ENCODE assay signal across 9 mouse cellular contexts in genomic region chr16:50737396-50737843, GRCm38 (mm10).
DNase-seq lines count a peak whose midpoint lies in the region; ATAC-seq and TF ChIP-seq lines count a peak whose summit lies in the region.
"Had no signal": no experiment of that assay in that cellular context is flagged by ENCODE, and none has a peak within 500 bp of the region (broad histone marks: within the 10 kb centered on the region; RNA-seq: fewer than 3 reads in every experiment).

No protein-coding gene starts in this region.

- H3K4me2 ChIP-seq in hindbrain, embryonic 14.5 days (replicated peaks), result peak overlapping the region; percentile 58
- peak overlapping the region; percentile 70 for H3K4me2 ChIP-seq in liver, embryonic 14.5 days (ENCODE audit: low read depth)
- peak overlapping the region; percentile 53 for H3K4me2 ChIP-seq in neural tube, embryonic 13.5 days

- no peaks in the 10 kb centered on the region for H3K36me3 ChIP-seq in erythroblast, embryonic 14.5 days (ENCODE audit: control insufficient read depth)
- no peaks in the 10 kb centered on the region for H3K36me3 ChIP-seq in hindbrain, embryonic 14.5 days (replicated peaks; ENCODE audit: control insufficient read depth, insufficient read depth)
- H3K36me3 ChIP-seq in liver, embryonic 14.5 days (replicated peaks; ENCODE audit: control insufficient read depth, insufficient read depth, low read depth), result no peaks in the 10 kb centered on the region
- no peaks in the 10 kb centered on the region for H3K36me3 ChIP-seq in neural tube, embryonic 13.5 days

- TF ChIP-seq CTCF in embryonic fibroblast, embryonic 13.5 days (IDR thresholded peaks at IDR 0.05; ENCODE audit: borderline replicate concordance, insufficient read depth, low read length), result no peak
- TF ChIP-seq CTCF in liver, embryonic 14.5 days (IDR thresholded peaks at IDR 0.05; ENCODE audit: low read depth), result no peak

- H3K27me3 ChIP-seq in erythroblast, embryonic 14.5 days (ENCODE audit: control insufficient read depth), result peaks cover 4% of the 10 kb centered on the region
- H3K27me3 ChIP-seq in hindbrain, embryonic 14.5 days (ENCODE audit: control insufficient read depth, insufficient read depth, low read length), result no peaks in the 10 kb centered on the region
- no peaks in the 10 kb centered on the region for H3K27me3 ChIP-seq in liver, embryonic 14.5 days (ENCODE audit: control insufficient read depth, insufficient read depth, low read length)
- H3K27me3 ChIP-seq in neural tube, embryonic 13.5 days, result peaks cover 18% of the 10 kb centered on the region
- H3K27me3 ChIP-seq: Patski had no signal

- H3K4me3 ChIP-seq in erythroblast, embryonic 14.5 days (replicated peaks), result peak overlapping the region; percentile 53
- H3K4me3 ChIP-seq in embryonic fibroblast, embryonic 13.5 days (ENCODE audit: insufficient read depth, low read length), result peak overlapping the region; percentile 2; the same call in 1 of the 2 replicates
- H3K4me3 ChIP-seq in hindbrain, embryonic 14.5 days (replicated peaks; ENCODE audit: low read length), result peak overlapping the region; percentile 35
- peak overlapping the region; percentile 52 to 70 for H3K4me3 ChIP-seq in liver, embryonic 14.5 days (ENCODE audit: insufficient read depth in 1 of 2, low read depth in 2 of 2, low read length in 2 of 2)
- peak overlapping the region; percentile 42 for H3K4me3 ChIP-seq in neural tube, embryonic 13.5 days

- H3K4me1 ChIP-seq in erythroblast, embryonic 14.5 days (ENCODE audit: control insufficient read depth), result peaks cover 20% of the 10 kb centered on the region
- no peaks in the 10 kb centered on the region for H3K4me1 ChIP-seq in embryonic fibroblast, embryonic 13.5 days (ENCODE audit: control insufficient read depth, insufficient read depth, low read length)
- 0 out of 2 replicates have a peak, but pooled peaks cover 4% of the 10 kb centered on the region for H3K4me1 ChIP-seq in hindbrain, embryonic 14.5 days (replicated peaks; ENCODE audit: control insufficient read depth, insufficient read depth, low read length)
- peaks cover 0 to 7% of the 10 kb centered on the region in 2 experiments; a peak in 2 of 4 replicates for H3K4me1 ChIP-seq in liver, embryonic 14.5 days (replicated peaks; ENCODE audit: control insufficient read depth in 2 of 2, insufficient read depth in 2 of 2, low read length in 1 of 2)
- peaks cover 10% of the 10 kb centered on the region for H3K4me1 ChIP-seq in neural tube, embryonic 13.5 days (replicated peaks)

- peak; percentile 62 for DNase-seq in ZHBTc4 (ENCODE audit: low read depth, low spot score)
- no peak for DNase-seq in hindbrain, embryonic 14.5 days (ENCODE audit: low spot score)
- no peak for DNase-seq in liver, embryonic 14.5 days (ENCODE audit: low read depth in 3 of 3, low spot score in 3 of 3)

- TF ChIP-seq EP300 in liver, embryonic 14.5 days (IDR thresholded peaks at IDR 0.05; ENCODE audit: low read depth), result no peak

- no peak overlapping the region for H3K27ac ChIP-seq in embryonic fibroblast, embryonic 13.5 days (ENCODE audit: insufficient read depth, low read length)
- no peak overlapping the region for H3K27ac ChIP-seq in hindbrain, embryonic 14.5 days
- no peak overlapping the region for H3K27ac ChIP-seq in liver, embryonic 14.5 days
- no peak overlapping the region for H3K27ac ChIP-seq in neural tube, embryonic 13.5 days (replicated peaks)

- peak overlapping the region; percentile 18; the same call in 1 of the 2 replicates for H3K9ac ChIP-seq in hindbrain, embryonic 14.5 days
- peak overlapping the region; percentile 43; the same call in 1 of the 2 replicates for H3K9ac ChIP-seq in liver, embryonic 14.5 days (replicated peaks)
- H3K9ac ChIP-seq in neural tube, embryonic 13.5 days, result peak overlapping the region; percentile 54

- no peaks in the 10 kb centered on the region for H3K9me3 ChIP-seq in erythroblast, embryonic 14.5 days (ENCODE audit: control insufficient read depth, low read length)
- no peaks in the 10 kb centered on the region for H3K9me3 ChIP-seq in hindbrain, embryonic 14.5 days (ENCODE audit: control insufficient read depth, low read length)
- H3K9me3 ChIP-seq in liver, embryonic 14.5 days (ENCODE audit: control insufficient read depth, low read length), result no peaks in the 10 kb centered on the region
- H3K9me3 ChIP-seq in neural tube, embryonic 13.5 days, result no peaks in the 10 kb centered on the region

- TF ChIP-seq POLR2A in embryonic fibroblast, embryonic 13.5 days (IDR thresholded peaks at IDR 0.05; ENCODE audit: low read depth, low read length), result no peak

- WGBS in hindbrain, embryonic 14.5 days, result 33% methylated on average over 10 of the region's 10 CpGs
- 22% methylated on average over 10 of the region's 10 CpGs for WGBS in liver, embryonic 14.5 days (ENCODE audit: insufficient replicate concordance)
- 44% methylated on average over 10 of the region's 10 CpGs for WGBS in neural tube, embryonic 13.5 days

- ATAC-seq in erythroblast, adult 5-6 weeks (replicated peaks; ENCODE audit: low FRiP score, poor library complexity, severe bottlenecking), result no peak
- ATAC-seq in hindbrain, embryonic 14.5 days (ENCODE audit: low FRiP score), result no peak
- ATAC-seq in liver, embryonic 14.5 days (ENCODE audit: insufficient read depth), result no peak
- 0 out of 2 replicates have a peak, but pooled peaks have one; percentile 11 for ATAC-seq in neural tube, embryonic 13.5 days (ENCODE audit: low read depth)
- ATAC-seq in erythroid progenitor cell, adult 5-6 weeks (replicated peaks; ENCODE audit: low FRiP score, poor library complexity, severe bottlenecking), result no peak

Comparison
In these comparisons a context has a peak if more than half of its experiments do, and no peak if none do; other contexts are left out.
1. H3K4me3 ChIP-seq: peak in every context shown above with its lines; median percentile 61 in liver, embryonic 14.5 days; 53 in erythroblast, embryonic 14.5 days; 42 in neural tube, embryonic 13.5 days; 35 in hindbrain, embryonic 14.5 days; 2 in embryonic fibroblast, embryonic 13.5 days.